Mouse (Mus musculus) midbrain, embryonic 14.5 days (tissue): ENCODE data around the gene Ppan. TPM values are rescaled to one million over a fixed set of nuclear protein-coding genes. Genes with fewer than 3 reads are reported as not detected.

Experiments used
- ATAC-seq: fragments of 200-750 bp; cut with Nextera tagmentation; 2 replicates; pipeline ENCODE4 v1.8.0; 2017; ENCODE audit warnings: moderate number of reproducible peaks, moderate library complexity; ENCODE audit not compliant: low FRiP score, low TSS enrichment
- DNase-seq: peaks from one replicate; pipeline ENCODE4 v3.0.0-alpha.2; 2015
- H3K27ac ChIP-seq: fragments of 300-500 bp; sonication (generic); replicated peaks from 2 replicates; pipeline ENCODE4 v1.5.1; 2014; ENCODE audit warnings: mild to moderate bottlenecking, low read depth, low read length, moderate library complexity
- H3K27me3 ChIP-seq: fragments of 300-500 bp; sonication (generic); 2 replicates; pipeline ENCODE4 v1.6.1; 2014; ENCODE audit warnings: low read length, control low read depth, mixed read lengths; ENCODE audit not compliant: control insufficient read depth, insufficient read depth
- H3K36me3 ChIP-seq: fragments of 300-500 bp; sonication (generic); 2 replicates; pipeline ENCODE4 v1.6.1; 2014; ENCODE audit warnings: low read length, control low read depth; ENCODE audit not compliant: control insufficient read depth, insufficient read depth
- H3K4me1 ChIP-seq: fragments of 300-500 bp; sonication (generic); 2 replicates; pipeline ENCODE4 v1.6.1; 2014; ENCODE audit warnings: mild to moderate bottlenecking, antibody characterized with exemption, low read length, control low read depth; ENCODE audit not compliant: control insufficient read depth, insufficient read depth
- H3K4me2 ChIP-seq: fragments of 300-500 bp; sonication (generic); 2 replicates; pipeline ENCODE4 v1.6.1; 2014; ENCODE audit warnings: mild to moderate bottlenecking, low read length, moderate library complexity
- H3K4me3 ChIP-seq: fragments of 300-500 bp; sonication (generic); replicated peaks from 2 replicates; pipeline ENCODE4 v1.5.1; 2014; ENCODE audit warnings: low read depth, low read length
- H3K9ac ChIP-seq: fragments of 300-500 bp; sonication (generic); replicated peaks from 2 replicates; pipeline ENCODE4 v1.6.1; 2014; ENCODE audit warnings: mild to moderate bottlenecking, low read length, moderate library complexity
- H3K9me3 ChIP-seq: fragments of 300-500 bp; sonication (generic); 2 replicates; pipeline ENCODE4 v1.6.1; 2016; ENCODE audit warnings: low read length, control low read depth, mixed read lengths; ENCODE audit not compliant: control insufficient read depth
- WGBS: fragments of 180-500 bp; shearing (Covaris S2); extraction: QIAGEN DNeasy Blood & Tissue Kit; methylation state at CpG from one replicate; pipeline ENCODE4 v1.1.7; 2014; 5-methylcytosine and 5-hydroxymethylcytosine counted together
- polyA plus RNA-seq: library from polyadenylated mRNA; unstranded; fragments of >200 nt; fragmentation: Nextera tagmentation; extraction: Ambion mirVana; gene quantifications from 2 replicates; pipeline ENCODE4 v1.2.1, GENCODE M21; 2014

Ppan gene
- polyA plus RNA-seq, 1 experiment from 2014 or later, result 39.8 TPM

- H3K9me3 ChIP-seq, result no peaks in the 10 kb centered on the region
- WGBS, result 65% methylated on average over 3 of the region's 3 CpGs
- H3K27me3 ChIP-seq, result peaks cover 25% of the 10 kb centered on the region
- DNase-seq (no peak), ATAC-seq (no peak)
- H3K9ac ChIP-seq, result no peak overlapping the region
- H3K4me1 ChIP-seq, result no peaks in the 10 kb centered on the region
- no peak overlapping the region for H3K27ac ChIP-seq
- no peaks in the 10 kb centered on the region for H3K36me3 ChIP-seq
- no peak overlapping the region for H3K4me3 ChIP-seq
- H3K4me2 ChIP-seq, result no peak overlapping the region
Observed at GRCm38 (mm10) chr9:20866879-20867278, 21.1 kb upstream of the Ppan start.

- Histone ChIP-seq H3K4me2 (peak within 1 kb of the TSS; percentile 26), H3K27ac (no peak within 1 kb of the TSS), H3K9ac (0 out of 2 replicates have a peak within 1 kb of the TSS, but pooled peaks have one; percentile 23), H3K4me1 (no peaks in the 10 kb centered on the region), H3K4me3 (peak within 1 kb of the TSS; percentile 19), H3K36me3 (no peaks in the 10 kb centered on the region), H3K27me3 (peaks cover 25% of the 10 kb centered on the region), H3K9me3 (no peaks in the 10 kb centered on the region)
- 0 out of 2 replicates have a peak, but pooled peaks have one; percentile 50 for ATAC-seq
- WGBS, result 8% methylated on average over 53 of the region's 53 CpGs
- no peak for DNase-seq
Observed at GRCm38 (mm10) chr9:20868448-20869001, 19.4 kb upstream of the Ppan start, which contains the start of gene A230050P20Rik. Gene A230050P20Rik, plus strand, starts transcription at chr9:20868642.

- H3K4me2 ChIP-seq, result no peak overlapping the region; the same call in 1 of the 2 replicates
- H3K4me1 ChIP-seq, result no peaks in the 10 kb centered on the region
- H3K4me3 ChIP-seq, result 0 out of 2 replicates have a peak overlapping the region, but pooled peaks have one; percentile 19
- H3K9ac ChIP-seq, result no peak overlapping the region
- peaks cover 25% of the 10 kb centered on the region for H3K27me3 ChIP-seq
- no peak overlapping the region for H3K27ac ChIP-seq
- WGBS, result 6% methylated on average over 19 of the region's 19 CpGs
- no peaks in the 10 kb centered on the region for H3K9me3 ChIP-seq
- no peak for DNase-seq
- ATAC-seq, result no peak
- H3K36me3 ChIP-seq, result no peaks in the 10 kb centered on the region
Observed at GRCm38 (mm10) chr9:20869246-20869645, 18.7 kb upstream of the Ppan start.

- DNase-seq (no peak), ATAC-seq (no peak)
- Histone ChIP-seq H3K27ac (no peak overlapping the region), H3K4me3 (no peak overlapping the region), H3K36me3 (no peaks in the 10 kb centered on the region), H3K27me3 (peaks cover 25% of the 10 kb centered on the region), H3K4me2 (no peak overlapping the region), H3K9me3 (no peaks in the 10 kb centered on the region), H3K9ac (no peak overlapping the region), H3K4me1 (no peaks in the 10 kb centered on the region)
- 74% methylated on average over 12 of the region's 12 CpGs for WGBS
Observed at GRCm38 (mm10) chr9:20870211-20871173, 17.5 kb upstream of the Ppan start.

GRCm38 (mm10) chr9:20872991-20873390 is 15.0 kb upstream of the Ppan start:
- Histone ChIP-seq H3K27me3 (peaks cover 25% of the 10 kb centered on the region), H3K9ac (no peak overlapping the region), H3K4me3 (no peak overlapping the region), H3K9me3 (no peaks in the 10 kb centered on the region), H3K36me3 (no peaks in the 10 kb centered on the region), H3K4me2 (no peak overlapping the region), H3K27ac (no peak overlapping the region), H3K4me1 (peaks cover 3% of the 10 kb centered on the region; the same call in 1 of the 2 replicates)
- DNase-seq (no peak), ATAC-seq (no peak)
- WGBS, result 92% methylated on average over 7 of the region's 10 CpGs

- WGBS, result 87% methylated on average over 12 of the region's 12 CpGs
- ATAC-seq (no peak), DNase-seq (no peak)
- no peak overlapping the region for H3K9ac ChIP-seq
- no peak overlapping the region for H3K27ac ChIP-seq
- H3K9me3 ChIP-seq, result no peaks in the 10 kb centered on the region
- H3K4me3 ChIP-seq, result no peak overlapping the region
- no peak overlapping the region for H3K4me2 ChIP-seq
- peaks cover 21% of the 10 kb centered on the region for H3K27me3 ChIP-seq
- peaks cover 3% of the 10 kb centered on the region; the same call in 1 of the 2 replicates for H3K4me1 ChIP-seq
- H3K36me3 ChIP-seq, result no peaks in the 10 kb centered on the region
Observed at GRCm38 (mm10) chr9:20873521-20873920, 14.5 kb upstream of the Ppan start.

- 69% methylated on average over 23 of the region's 23 CpGs for WGBS
- Histone ChIP-seq H3K4me3 (no peak overlapping the region), H3K4me2 (no peak overlapping the region), H3K27ac (no peak overlapping the region), H3K9ac (no peak overlapping the region), H3K36me3 (no peaks in the 10 kb centered on the region), H3K4me1 (peaks cover 3% of the 10 kb centered on the region; the same call in 1 of the 2 replicates), H3K9me3 (no peaks in the 10 kb centered on the region), H3K27me3 (peaks cover 4% of the 10 kb centered on the region; the same call in 1 of the 2 replicates)
- DNase-seq (no peak), ATAC-seq (no peak)
Observed at GRCm38 (mm10) chr9:20875021-20875790, 12.8 kb upstream of the Ppan start.

- Histone ChIP-seq H3K4me3 (no peak overlapping the region), H3K36me3 (no peaks in the 10 kb centered on the region)
Observed at GRCm38 (mm10) chr9:20876318-20877117, 11.5 kb upstream of the Ppan start.

More at GRCm38 (mm10) chr9:20876318-20877117, 11.5 kb upstream of the Ppan start:
- no peaks in the 10 kb centered on the region for H3K9me3 ChIP-seq
- WGBS, result 72% methylated on average over 9 of the region's 9 CpGs
- H3K27me3 ChIP-seq, result no peaks in the 10 kb centered on the region
- no peak overlapping the region for H3K9ac ChIP-seq
- H3K4me1 ChIP-seq, result peaks cover 3% of the 10 kb centered on the region; the same call in 1 of the 2 replicates
- H3K4me2 ChIP-seq, result no peak overlapping the region
- no peak overlapping the region for H3K27ac ChIP-seq
- ATAC-seq (no peak), DNase-seq (no peak)
